Mouse (Mus musculus): ENCODE results near the gene Tbx2. TPM values are rescaled to one million over a fixed set of nuclear protein-coding genes. Genes with fewer than 3 reads are reported as not detected.

Tbx2 gene
- total RNA-seq, 2 experiments from 2014 or later, result 0.11 TPM; not detected in 1

DNA sequence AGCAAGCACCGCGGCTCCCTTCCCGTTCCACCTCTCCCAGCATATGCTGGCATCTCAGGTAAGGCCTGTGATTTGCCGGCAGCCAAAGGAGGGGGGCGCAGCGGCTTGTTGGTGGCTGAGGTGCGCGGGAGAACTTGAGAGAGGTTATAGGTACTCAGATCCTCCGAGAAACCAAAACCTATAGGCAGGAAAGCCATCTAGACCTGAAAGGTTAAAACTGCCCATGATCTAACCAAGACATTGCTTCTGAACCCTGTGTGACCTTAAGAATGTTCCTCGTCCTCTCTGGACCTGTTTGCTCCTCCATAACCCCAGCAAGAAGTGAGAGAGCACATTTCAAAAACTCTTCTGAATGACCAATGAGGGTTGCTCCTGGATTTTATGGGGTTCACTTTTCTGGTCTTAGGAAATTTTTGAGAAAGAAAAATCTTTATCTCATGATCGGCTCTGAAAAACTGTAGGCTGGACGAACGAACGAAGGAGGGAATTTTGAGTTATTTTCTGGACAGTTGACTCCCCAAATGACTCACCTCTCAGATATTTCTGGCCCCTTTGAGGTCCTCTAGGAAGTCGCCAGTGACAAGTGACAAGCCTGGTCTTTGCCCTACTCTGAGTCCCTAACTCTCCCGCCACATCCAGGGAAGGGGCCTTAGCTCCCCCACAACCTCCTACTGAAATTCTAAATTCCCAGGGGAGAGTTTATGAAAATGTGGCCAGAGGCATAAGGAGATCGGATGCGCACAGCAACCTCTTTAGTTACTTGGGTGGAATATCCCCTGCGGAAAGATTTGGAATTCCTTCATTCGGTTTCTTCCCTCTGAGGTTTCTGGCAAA is 6.3 kb downstream of the Tbx2 start:
- no peak for ATAC-seq (replicated peaks; ENCODE audit: poor library complexity, severe bottlenecking)

DNA sequence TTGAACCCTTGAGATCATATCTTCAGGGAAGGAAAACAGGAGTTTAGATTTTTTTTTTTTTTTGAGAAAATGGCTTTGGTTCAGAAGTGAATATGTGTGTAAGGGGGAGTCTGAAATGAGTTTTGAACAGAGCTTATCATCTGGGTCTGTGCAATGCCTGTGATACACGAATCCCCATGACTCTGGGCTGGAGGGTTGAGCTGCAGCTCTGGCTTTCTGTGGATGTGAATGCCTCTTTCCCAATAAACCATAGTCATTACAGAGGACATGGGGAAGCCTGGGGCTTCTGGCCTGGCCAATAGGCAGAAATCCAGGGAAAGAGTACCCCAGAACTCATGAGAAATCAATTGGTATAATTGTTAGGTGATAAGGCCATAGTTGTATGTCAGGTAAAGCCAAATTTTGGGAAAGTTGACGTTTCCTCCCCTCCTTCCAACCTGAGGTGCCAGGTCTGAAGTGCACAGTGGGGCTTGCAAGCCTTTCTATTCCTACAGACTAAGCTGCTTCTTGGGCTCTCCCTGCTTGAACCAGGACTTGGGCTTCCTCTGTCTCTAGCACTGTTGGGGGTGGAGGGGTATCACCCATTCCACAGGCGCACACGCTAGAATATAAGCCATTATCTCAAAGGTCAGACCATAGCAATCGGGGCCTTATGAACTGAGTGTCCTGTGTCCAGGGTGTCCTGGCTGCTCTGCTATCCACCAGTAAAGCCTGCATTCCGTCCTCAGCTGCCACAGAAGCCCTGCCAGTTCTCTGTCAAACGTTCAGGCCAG is 7.1 kb downstream of the Tbx2 start:
- no peak for ATAC-seq (replicated peaks; ENCODE audit: poor library complexity, severe bottlenecking)

DNA sequence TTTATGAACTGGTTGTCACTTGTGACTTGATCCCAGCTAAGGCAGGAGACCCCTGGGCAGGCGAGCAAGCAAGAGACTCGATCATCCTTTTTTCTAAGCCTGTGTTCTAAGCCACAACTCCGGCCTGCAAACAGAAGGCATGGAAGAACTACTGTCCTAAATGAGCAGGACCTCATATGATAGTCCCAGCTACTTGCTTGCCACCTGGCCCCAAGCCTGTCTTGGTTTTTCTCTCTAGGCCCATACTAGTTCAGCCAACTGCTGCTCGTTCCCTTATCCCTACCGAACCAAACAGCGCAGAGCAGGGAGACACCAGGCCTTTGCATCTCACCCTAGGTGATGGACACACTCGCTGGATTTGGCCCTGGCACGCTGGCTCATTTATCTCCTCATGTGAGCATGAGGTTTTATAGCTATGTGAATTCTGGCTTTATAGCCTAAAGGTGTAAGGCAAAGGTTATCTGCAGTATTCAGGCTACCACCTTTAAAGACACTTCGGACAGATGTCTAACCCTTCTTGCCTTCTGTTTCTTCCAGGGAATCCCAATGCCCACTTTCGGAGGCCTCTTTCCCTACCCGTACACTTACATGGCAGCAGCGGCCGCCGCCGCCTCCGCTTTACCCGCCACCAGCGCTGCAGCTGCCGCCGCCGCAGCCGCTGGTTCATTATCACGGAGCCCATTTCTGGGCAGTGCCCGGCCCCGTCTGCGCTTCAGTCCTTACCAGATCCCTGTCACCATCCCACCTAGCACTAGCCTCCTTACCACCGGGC is 7.9 kb downstream of the Tbx2 start:
- no peak for ATAC-seq (replicated peaks; ENCODE audit: poor library complexity, severe bottlenecking)

DNA sequence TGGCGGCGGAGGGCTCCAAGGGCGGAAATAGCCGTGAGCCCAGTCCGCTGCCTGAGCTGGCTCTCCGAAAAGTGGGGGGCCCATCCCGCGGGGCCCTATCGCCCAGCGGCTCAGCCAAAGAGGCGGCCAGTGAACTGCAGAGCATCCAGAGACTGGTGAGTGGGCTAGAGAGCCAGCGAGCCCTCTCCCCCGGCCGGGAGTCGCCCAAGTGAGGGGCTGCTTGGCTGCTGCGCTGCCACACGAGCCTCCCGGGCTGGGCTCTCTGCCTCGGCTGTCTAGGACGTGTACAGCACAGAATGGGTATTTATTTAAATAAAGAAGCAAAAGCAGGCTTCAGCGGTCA is 8.4 kb downstream of the Tbx2 start:
- ATAC-seq (replicated peaks; ENCODE audit: poor library complexity, severe bottlenecking), result no peak

DNA sequence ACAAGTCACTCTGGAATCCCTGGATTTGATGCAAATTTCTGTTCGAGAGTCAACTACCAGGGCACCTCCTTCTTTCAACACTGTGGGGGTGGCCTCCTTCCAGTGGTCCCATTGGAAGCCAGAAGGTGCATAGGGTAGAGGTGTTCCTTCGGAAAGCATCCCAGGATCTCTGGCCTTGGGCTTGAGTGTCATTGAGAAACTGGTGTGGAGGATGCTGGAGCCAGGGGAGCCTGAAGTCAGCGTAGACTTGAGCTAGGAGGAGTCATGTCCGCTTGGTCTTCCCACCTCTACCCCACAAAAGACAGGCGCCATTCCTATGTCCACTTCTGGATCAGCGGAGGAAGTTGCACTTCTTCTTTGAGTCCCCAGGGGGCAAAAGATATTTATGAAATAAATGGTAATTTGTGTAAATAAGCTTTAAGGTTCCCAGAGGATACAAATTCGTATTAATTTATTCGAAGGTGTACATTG is 8.9 kb downstream of the Tbx2 start:
- ATAC-seq (replicated peaks; ENCODE audit: poor library complexity, severe bottlenecking), result no peak

DNA sequence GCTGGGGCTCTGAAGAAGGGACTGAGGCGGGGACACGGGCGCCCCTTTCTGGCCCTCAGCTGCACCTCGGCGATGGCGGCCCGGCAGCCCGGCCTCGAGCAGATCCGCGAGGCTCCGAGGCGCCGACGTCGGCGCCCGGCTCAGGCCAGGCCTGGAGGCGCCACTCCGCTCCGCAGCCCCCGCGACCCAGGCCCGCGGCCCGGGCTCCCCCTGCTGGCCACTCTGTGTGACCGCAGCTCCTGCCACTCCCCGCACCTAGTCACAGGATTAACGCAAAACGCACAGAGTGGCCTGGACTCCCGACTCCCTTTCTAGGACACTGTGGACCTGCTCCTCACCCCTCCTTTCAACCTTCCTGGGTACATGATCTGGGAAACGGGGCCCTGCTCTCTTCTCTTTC is 9.6 kb downstream of the Tbx2 start:
- peak; percentile 58 for ATAC-seq (replicated peaks; ENCODE audit: poor library complexity, severe bottlenecking)

DNA sequence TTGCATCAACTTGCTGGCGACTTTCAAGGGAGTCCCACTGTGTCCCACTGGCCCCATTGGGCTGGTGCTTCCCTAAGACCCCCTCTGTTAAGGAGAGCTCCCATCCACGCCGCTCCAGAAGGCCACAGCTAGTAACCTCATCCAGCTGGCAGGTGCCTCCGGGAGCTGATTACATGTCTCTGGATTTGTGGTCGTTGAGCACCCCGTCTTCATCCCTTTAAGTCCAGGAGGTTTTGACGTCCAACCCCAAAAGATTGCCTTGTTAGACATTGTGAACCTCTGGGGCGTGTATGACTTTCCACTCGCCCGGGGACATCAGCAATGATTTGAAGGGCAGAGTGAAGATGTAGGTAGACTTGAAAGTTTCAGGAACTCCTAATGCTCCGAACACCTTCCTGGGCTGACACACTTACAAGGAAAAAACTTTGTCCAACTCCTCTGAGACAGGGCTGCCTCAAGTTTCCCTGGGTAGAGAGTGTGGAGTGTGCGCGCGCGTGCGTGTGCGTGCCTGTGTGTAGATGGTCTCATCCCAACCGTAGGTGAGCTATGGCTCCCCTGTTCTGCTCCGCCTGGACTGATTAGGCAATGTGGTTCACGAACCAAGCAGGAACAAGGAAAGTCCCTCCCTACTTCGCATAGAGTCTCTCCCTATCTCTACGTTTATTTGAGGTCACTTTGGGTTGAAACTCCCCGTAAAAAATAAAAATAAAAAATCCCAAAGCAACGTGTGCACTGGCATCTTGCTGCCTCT is 10.4 kb downstream of the Tbx2 start:
- peak; percentile 6; the same call in 1 of the 2 replicates for ATAC-seq (replicated peaks; ENCODE audit: poor library complexity, severe bottlenecking)

DNA sequence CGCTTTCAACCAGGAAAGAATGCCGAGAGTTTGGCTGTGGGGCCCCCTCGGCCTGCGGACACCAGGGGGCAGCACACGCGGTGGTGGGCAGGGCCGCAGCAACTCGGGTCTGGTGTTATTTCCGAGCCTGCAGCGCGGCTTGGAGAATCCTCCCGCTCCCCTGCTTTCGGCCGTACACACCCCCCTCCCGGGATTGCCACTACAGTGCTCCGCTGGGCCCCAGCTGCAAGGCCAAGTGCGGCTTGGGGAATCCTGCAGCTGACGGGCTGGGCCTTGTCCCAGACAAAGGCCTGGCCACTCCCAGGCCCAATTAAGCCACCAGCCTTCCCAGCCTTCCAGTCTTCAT is 11.0 kb downstream of the Tbx2 start:
- ATAC-seq (replicated peaks; ENCODE audit: poor library complexity, severe bottlenecking), result peak; percentile 54

DNA sequence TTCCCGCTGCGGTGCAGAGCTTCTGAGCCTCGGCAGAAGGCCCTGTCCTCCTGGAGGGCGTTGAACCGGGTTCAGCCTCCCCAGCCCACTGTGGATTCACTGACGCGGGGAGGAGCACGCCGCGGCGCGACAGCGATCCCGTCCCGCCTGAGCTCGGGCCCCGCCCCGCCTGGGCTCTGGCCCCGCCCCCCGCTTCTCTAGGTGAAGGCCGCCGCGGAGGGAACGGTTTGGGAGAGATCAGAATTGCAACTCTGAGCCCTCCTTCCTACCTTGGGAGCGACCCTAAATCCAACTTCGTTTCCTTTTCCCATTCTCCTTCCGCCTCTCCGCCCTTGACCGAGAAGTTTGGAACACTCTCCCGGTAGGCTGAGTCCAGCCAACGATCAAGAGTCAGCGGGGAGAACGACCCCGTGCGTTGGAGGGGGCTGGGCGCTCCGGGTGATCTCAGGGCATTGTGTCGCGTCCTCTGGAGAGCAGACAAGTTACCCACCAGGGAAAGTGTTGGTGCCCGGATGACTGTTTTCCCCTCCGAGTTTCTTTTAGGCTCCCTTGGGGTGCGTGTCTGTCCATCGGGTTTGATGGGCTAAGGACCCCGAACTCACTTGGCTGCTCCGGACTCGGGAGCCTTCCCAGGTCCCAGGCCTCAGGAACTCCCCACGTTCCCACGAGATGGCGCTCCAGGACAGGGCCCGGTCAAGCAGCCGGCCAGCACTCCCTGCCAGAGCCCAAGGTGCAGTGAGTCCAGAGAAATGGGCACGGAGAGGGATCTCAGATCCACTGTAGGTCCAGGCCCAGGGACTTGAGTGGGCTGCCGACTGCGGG is 12.0 kb downstream of the Tbx2 start:
- ATAC-seq (replicated peaks; ENCODE audit: poor library complexity, severe bottlenecking), result peak; percentile 50

DNA sequence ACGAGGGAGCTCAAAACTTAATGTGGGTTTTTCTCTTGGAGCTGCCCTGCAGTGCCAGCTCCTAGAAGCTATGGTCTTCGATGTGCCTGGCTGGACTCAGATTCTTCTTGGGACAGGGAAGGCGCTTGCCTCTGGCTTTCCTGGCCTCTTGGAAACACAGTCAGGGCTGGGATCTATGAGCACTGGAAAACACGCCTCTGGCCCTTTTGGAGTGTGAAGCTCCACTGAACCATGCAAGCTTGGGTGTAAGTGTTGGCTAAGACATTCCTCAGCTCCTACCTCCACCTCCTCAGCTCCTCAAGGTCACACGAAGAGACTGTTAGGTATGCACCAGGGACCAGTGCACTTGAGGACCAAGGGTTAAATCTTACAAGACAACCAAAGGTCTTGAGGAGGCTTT is 12.6 kb downstream of the Tbx2 start:
- ATAC-seq (replicated peaks; ENCODE audit: poor library complexity, severe bottlenecking), result no peak

DNA sequence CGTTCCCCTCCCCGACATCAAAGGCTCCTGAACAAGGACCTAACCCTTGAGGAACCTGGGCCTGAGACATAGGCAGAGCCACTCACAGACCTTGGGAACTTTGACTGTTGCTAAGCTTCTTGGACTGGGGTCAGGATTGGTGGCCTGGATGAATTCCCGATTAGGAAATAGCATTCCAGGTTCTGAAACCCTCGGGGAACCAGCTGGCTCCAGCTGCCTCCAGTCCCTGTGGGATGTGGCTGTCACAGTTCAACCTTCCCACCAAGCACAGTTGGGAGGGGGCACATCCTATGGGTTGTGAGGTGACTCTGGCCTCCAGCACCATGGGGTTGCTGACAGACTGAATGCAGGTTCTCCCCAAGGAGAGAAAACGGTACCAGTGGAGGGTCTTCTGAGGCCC is 13.6 kb downstream of the Tbx2 start:
- no peak for ATAC-seq (replicated peaks; ENCODE audit: poor library complexity, severe bottlenecking)

DNA sequence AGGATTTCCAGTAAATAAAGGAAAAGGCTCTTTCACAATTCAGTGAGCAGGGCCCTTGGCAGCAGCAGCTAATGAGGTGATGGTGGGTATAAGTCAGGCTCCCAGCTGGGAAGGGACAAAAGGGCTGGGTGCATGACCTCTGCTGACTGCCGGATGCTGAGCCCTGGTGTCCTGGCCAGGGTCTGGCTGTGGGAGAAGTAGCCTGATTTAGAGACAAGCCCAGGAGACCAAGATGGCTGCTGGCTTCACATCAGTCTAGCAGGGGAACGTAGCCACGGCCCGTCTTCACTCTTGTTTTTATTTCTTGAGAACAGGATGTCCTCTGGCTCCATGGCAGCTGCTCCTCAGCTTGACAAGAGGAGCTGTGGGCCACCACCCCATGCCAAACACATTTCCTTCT is 14.2 kb downstream of the Tbx2 start:
- ATAC-seq (replicated peaks; ENCODE audit: poor library complexity, severe bottlenecking), result no peak

DNA sequence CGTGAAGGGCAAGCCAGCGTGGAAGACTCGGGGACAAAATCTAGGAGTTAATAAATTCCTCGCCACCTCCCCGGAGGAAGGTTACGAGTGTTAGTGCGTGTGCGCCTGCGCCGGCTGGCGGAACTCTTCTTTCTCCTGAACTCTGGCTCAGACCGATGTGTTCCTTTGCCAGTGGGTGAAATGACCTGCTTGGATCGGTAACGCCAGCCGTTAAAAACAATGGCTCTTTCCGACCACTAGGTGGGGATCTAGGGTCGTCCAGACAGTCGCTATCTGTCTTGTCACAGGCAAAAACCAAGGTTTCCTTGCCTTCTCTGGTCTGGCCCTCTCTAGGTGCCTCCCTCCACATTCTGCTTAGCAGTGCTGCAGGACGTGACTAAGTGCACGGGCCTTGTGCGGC is 16.7 kb downstream of the Tbx2 start:
- peak; percentile 72 for ATAC-seq (replicated peaks; ENCODE audit: poor library complexity, severe bottlenecking)

DNA sequence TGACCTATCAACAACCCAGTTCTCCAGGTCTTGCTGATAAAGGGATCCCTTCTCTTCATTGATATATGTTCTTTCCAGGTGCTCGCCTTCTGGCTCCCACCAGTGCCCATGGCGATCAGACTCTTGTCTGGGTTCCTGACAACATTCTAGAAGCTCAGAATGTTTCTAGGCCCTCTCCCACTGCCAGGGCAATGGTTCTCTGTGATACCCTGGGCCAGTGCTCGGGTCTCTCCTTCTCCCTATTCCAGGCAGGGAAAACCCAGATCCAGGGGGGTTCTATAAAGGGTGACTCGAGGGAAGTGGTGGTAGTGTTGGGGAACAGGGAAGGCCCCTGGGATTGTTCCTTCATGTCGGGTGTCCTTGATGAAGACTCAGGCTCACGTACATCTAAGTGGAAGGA is 17.9 kb downstream of the Tbx2 start, which contains the start of gene Gm11444:
Gene Gm11444 (minus strand): TSS at position 101 of the 400 bp plus-strand sequence.
- ATAC-seq (replicated peaks; ENCODE audit: poor library complexity, severe bottlenecking), result no peak

DNA sequence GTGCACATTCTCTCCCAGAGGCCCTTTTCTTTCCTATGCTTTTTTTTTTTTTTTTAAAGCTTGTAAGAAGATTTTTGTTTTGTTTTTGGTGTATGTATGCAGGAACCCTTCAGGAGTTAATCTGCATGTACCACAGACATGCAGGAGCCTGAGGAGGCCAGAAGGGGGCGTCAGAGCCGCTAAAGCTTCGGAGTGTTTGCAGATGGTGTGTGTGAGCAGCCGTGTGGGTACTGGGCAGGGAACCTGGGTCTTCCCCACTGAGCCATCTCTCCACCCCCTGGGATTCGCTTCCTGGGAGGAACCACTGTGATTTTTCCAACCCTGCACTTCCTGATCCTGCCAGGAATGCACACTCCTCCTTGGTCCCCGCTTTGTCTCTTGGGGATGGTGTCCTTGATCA is 18.4 kb downstream of the Tbx2 start:
- no peak for ATAC-seq (replicated peaks; ENCODE audit: poor library complexity, severe bottlenecking)

DNA sequence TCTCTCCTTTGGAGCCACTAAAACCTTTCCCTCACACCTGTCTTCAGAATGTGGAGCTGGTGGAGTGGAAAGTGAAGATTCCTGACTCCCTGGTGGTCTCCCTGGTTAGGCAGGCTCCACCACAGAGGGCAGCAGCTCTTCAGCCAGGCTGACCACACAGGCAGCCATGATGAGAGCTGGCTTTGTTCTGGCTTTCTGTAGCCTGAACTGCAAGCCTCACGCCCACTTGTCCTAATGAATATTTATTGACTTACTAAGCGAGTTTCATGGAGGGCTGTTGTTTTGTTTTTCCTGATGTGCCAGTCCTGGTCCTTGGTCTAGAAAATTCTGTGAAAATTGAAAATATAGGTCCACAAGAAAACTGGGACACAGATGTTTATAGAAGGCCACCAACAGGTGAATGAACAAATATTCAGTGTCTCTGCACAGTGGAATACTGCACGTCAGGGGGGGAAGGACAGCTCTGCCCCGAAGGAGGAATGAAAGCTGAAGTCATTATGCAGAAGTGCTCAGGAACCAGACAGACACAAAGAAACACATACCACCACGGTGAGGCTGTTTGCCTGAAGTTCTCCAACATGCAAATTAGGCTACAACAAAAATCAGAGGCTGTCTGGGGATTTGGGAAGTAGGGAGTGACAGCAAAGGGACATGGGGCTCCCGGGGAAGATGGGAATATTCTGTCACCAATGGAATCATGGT is 25.8 kb downstream of the Tbx2 start:
- no peak for ATAC-seq (replicated peaks; ENCODE audit: poor library complexity, severe bottlenecking)

DNA sequence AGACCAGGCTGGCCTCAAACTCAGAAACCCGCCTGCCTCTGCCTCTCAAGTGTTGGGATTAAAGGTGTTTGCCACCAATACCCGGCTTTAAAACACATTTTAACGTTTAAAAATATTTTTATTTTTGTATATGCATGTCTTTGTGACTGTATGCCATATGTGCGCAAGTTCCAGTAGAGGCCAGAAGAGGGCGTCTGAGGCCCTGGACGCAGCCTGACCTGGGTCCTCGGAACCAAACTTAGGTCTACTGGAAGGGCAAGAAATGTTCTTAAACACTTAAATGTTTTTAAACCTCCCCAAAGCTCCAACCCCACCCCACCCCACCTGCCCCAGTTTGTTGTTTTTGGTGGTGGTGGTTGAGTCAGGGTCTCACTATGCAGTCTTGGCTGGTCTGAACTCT is 32.0 kb downstream of the Tbx2 start:
- ATAC-seq (replicated peaks; ENCODE audit: poor library complexity, severe bottlenecking), result no peak

DNA sequence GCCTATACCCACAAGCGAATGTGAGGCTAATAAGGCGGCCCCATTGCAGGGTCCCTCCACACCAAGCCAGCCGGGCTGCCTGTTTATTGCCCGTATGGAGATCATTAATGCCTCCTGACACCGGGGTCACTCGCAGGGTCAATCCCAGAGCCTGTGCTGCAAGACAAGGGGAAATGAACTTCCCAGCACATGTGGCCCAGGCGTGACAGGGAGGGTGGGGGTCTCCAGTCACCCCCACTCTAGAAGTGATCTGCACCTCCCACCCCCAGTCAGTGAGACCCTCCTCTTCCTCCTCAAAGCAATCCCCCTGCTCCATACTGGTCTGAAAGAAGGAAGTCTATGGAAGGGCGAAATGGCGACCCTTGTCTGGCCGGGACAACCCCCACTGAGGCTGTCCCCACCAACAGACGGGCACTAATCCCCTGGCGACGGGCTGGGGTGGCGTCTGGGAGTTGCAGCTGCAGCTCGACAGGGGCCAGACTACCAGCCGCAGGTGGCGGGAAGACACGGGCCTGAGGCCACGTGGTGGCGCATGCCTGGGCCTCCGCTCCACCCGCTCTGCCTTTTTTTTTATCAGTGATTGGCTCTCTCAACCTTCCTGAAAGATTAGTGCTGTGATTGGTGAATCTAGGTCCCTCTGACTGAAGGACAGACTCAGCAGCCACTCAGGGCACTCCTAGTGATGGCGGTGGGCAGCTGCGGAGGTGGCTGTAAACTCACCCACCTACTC is 43.9 kb downstream of the Tbx2 start:
- ATAC-seq (replicated peaks; ENCODE audit: poor library complexity, severe bottlenecking), result no peak
